Mouse (Mus musculus): ENCODE data around the gene Mbip. TPM values are rescaled to one million over a fixed set of nuclear protein-coding genes. Genes with fewer than 3 reads are reported as not detected.

Mbip gene
- 5.0 and 6.2 TPM in 2 replicates for polyA plus RNA-seq (2012; rRNA removed)

DNA sequence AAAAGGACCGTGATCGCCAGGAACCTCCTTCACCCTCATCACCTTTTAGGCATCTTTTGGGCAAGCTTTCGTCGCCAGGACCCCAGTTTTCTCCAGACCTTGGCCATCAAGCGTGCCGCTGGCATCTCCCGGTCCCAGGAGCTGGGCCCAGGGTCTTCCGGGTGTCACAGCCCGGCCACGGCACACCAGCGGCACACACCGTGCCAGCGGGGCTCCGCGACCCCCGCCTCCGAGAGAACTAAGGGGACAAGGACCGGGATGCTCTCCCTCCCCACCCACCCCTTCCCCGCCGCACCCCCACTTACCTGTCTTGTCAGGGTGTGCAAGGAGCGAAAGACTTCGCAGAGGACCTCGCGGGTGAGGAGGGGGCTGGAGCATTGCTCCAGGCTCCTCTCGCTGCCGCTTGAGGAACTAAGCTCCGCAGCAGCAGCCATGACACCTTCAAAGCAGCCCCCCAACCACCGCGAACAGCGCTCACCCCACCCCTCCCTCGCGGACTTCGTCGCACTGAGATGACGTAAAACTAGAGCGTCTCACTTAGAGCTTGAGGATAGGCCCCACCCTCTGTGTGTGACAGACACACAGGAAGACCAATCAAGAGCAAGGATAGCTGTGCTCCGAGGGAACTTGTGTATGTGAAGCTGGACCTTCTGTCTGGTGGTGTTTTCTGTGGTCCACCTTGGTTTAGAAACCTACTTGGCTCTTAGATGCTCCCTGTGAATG is at the start of gene Mbip:
Mbip (minus strand) TSS at position 528 of the 723 bp plus-strand sequence.
- H3K36me3 ChIP-seq (ENCODE audit: control insufficient read depth, insufficient read depth, low read length) = no peaks in the 10 kb centered on the region
- H3K4me1 ChIP-seq (ENCODE audit: control insufficient read depth, insufficient read depth, low read length) = no peaks in the 10 kb centered on the region
- WGBS = under 1% methylated on average over 37 of the region's 37 CpGs
- TF ChIP-seq POLR2A (IDR thresholded peaks at IDR 0.05; ENCODE audit: low read depth, low read length) (no peak), CTCF (conservative IDR thresholded peaks at IDR 0.05; ENCODE audit: insufficient read depth, insufficient read length, low read depth, low read length) (no peak)
- H3K4me3 ChIP-seq (ENCODE audit: insufficient read depth, low read depth, low read length) = peak within 1 kb of the TSS; percentile 69
- H3K27me3 ChIP-seq (replicated peaks; ENCODE audit: control insufficient read depth, insufficient read depth, low read length) = no peaks in the 10 kb centered on the region
- no peak within 1 kb of the TSS for H3K27ac ChIP-seq (ENCODE audit: insufficient read depth, low read depth, low read length)
- peak; percentile 98 for DNase-seq

DNA sequence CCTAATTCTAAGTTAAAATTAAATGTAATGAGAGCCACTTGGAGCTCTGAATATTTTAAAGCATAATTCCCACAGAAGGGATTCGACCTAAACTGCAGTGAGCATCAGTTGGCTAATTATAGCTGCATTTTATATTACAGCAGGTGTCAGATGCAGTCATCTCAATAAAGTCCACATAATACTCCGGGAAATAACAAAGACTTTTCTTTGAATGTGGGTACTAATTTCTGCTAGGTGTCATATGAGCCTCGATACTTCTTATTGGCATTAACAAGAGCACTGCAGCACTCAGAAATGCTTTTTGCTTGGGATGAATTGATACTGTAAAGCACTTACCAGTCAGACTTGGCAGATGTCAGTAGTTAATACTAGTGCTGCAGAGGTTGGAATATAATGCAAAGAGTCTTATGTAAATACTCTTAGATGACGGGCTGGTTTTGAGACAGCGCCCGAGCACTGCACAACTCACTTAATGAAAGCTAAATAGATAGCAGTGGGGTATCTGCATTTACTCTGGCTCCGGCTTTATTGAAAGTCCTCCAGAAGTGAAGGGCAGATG is 42.0 kb upstream of the Mbip start:
- TF ChIP-seq CTCF (conservative IDR thresholded peaks at IDR 0.05; ENCODE audit: insufficient read depth, insufficient read length, low read depth, low read length) (no peak), POLR2A (IDR thresholded peaks at IDR 0.05; ENCODE audit: low read depth, low read length) (no peak)
- WGBS = 76% methylated on average over 7 of the region's 7 CpGs
- H3K4me1 ChIP-seq (ENCODE audit: control insufficient read depth, insufficient read depth, low read length) = no peaks in the 10 kb centered on the region

DNA sequence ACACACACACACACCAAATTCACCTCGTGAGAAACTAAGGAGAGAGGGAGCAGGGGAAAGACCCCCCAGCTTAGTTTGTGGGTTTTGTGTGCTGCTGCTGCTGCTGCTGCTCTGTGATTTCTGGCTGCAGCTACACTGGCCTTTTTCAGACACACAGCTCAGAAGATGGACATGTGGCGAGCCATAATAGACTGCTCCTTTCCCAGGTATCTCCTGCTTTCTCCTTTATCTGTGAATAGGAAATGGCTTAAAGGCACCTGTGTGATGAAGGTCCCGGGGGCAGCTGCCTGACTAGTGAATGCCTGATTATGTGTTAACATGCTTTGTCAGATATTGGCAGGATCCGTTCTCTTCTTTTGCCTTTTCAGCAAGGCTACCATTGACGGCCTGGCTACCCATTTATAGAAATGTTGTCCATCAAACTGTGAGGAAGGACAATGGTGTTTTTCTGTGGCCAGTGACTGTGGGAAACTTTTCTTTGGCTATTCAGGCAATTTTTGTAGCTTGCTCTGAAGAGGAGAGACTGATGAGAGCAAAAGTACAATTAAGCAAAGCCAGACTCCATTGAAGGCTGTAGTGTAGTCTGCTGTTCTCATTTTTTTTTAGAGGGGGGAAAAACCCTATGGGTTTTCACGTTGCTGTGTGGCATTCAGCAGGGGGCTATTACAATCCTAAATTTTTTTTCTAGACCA is 41.4 kb upstream of the Mbip start:
- Histone ChIP-seq H3K36me3 (ENCODE audit: control insufficient read depth, insufficient read depth, low read length) (no peaks in the 10 kb centered on the region), H3K4me3 (ENCODE audit: insufficient read depth, low read depth, low read length) (no peak overlapping the region), H3K27me3 (replicated peaks; ENCODE audit: control insufficient read depth, insufficient read depth, low read length) (no peaks in the 10 kb centered on the region), H3K27ac (ENCODE audit: insufficient read depth, low read depth, low read length) (no peak overlapping the region), H3K4me1 (ENCODE audit: control insufficient read depth, insufficient read depth, low read length) (no peaks in the 10 kb centered on the region)
- WGBS = 71% methylated on average over 6 of the region's 6 CpGs
- TF ChIP-seq CTCF (conservative IDR thresholded peaks at IDR 0.05; ENCODE audit: insufficient read depth, insufficient read length, low read depth, low read length) (no peak), POLR2A (IDR thresholded peaks at IDR 0.05; ENCODE audit: low read depth, low read length) (no peak)
- no peak for DNase-seq

More for the DNA sequence above, 42.0 kb upstream of the Mbip start:
- Histone ChIP-seq H3K27me3 (replicated peaks; ENCODE audit: control insufficient read depth, insufficient read depth, low read length) (no peaks in the 10 kb centered on the region), H3K4me3 (ENCODE audit: insufficient read depth, low read depth, low read length) (no peak overlapping the region), H3K27ac (ENCODE audit: insufficient read depth, low read depth, low read length) (no peak overlapping the region), H3K36me3 (ENCODE audit: control insufficient read depth, insufficient read depth, low read length) (no peaks in the 10 kb centered on the region)
- no peak for DNase-seq

DNA sequence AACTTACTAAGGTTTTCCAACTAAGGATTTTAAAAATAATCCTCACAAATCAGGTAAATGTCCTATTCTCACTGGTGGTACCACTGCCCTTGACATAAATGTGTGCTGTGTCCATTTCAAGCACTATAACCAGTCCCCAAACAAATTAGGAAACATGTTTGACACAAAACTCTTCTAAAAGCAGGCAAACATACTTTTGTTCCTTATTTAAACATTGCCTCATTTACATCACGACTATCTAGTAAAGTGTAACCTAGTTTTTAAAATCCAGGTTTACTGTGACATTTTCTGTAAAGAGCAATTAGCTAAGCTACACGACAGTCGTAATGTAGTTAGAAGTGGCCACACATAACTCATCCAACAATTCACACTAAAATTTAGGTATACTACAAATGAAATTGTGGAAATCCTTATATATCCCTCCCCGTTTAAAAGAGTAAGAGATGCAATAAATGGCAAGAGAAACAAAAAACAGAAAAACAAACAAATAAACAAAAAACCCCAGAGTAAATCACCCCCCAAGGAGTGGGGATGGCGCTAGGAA is 851 bp downstream of the Mbip start:
- Histone ChIP-seq H3K4me3 (ENCODE audit: insufficient read depth, low read depth, low read length) (peak overlapping the region; percentile 69), H3K4me1 (ENCODE audit: control insufficient read depth, insufficient read depth, low read length) (no peaks in the 10 kb centered on the region), H3K27me3 (replicated peaks; ENCODE audit: control insufficient read depth, insufficient read depth, low read length) (no peaks in the 10 kb centered on the region), H3K36me3 (ENCODE audit: control insufficient read depth, insufficient read depth, low read length) (no peaks in the 10 kb centered on the region), H3K27ac (ENCODE audit: insufficient read depth, low read depth, low read length) (no peak overlapping the region)
- no peak for TF ChIP-seq CTCF (conservative IDR thresholded peaks at IDR 0.05; ENCODE audit: insufficient read depth, insufficient read length, low read depth, low read length)
- TF ChIP-seq POLR2A (IDR thresholded peaks at IDR 0.05; ENCODE audit: low read depth, low read length) = no peak
- WGBS = 1% methylated on average over 5 of the region's 5 CpGs
- DNase-seq = no peak

DNA sequence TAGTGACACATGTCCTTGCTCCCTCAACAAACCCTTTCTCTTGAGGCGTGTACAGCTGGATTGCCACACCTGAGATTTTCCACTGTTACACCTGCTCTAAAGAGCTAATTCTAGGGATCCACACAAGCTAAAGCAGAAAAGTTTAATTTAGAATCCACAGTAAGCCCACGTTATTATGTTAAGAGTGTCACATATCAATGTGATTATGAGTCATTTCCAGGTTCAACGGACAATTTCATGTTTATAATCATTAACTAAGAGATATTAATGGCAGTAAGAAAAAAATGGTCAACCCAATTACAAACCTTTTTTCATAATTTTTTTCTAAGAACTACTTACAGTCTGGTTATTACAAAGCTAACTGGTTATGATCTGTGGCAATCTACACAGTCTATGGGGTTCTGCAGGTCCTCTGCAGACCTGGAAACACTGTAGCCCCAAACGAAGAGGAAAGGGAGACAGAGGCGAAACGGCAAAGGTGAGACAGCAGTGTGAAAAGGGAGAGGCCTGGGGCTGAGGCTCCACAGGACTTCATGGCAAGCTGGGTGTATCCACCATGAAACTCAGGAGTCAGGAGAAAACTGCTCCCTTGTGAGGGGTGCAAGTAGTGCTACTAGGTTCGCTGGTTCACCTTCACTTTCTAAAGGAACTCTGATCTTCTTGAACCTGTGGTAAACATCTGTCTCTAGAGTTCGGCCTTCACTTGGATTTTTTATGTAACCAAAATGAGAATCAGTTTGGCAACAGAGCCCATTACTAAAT is 6.2 kb downstream of the Mbip start:
- no peak for DNase-seq
- H3K36me3 ChIP-seq (ENCODE audit: control insufficient read depth, insufficient read depth, low read length) = no peaks in the 10 kb centered on the region; the same call in 1 of the 2 replicates
- H3K4me3 ChIP-seq (ENCODE audit: insufficient read depth, low read depth, low read length) = no peak overlapping the region
- H3K27me3 ChIP-seq (replicated peaks; ENCODE audit: control insufficient read depth, insufficient read depth, low read length) = no peaks in the 10 kb centered on the region
- TF ChIP-seq POLR2A (IDR thresholded peaks at IDR 0.05; ENCODE audit: low read depth, low read length) = no peak
- no peak for TF ChIP-seq CTCF (conservative IDR thresholded peaks at IDR 0.05; ENCODE audit: insufficient read depth, insufficient read length, low read depth, low read length)
- H3K4me1 ChIP-seq (ENCODE audit: control insufficient read depth, insufficient read depth, low read length) = no peaks in the 10 kb centered on the region
- no peak overlapping the region for H3K27ac ChIP-seq (ENCODE audit: insufficient read depth, low read depth, low read length)
- WGBS = 76% methylated on average over 8 of the region's 8 CpGs

DNA sequence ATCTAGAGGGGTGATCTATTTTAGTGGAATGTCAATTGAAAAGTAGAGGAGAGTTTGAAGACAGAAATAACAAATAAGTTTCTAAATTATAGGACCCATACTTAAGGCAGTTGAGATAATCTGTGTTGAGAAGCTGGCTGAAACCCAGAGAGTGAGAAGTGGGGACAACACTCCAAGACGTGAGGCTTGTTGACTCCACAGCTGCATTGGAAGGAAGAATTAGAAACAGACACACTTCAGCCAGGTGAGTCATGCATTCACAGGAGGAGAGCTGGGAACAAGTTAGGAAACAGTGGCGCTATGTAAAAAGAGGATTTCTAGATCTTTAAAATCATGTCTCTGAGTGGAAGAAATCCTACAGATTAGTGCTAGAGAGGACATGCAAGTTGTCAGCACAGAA is 12.2 kb downstream of the Mbip start:
- no peak for TF ChIP-seq CTCF (conservative IDR thresholded peaks at IDR 0.05; ENCODE audit: insufficient read depth, insufficient read length, low read depth, low read length)
- no peak for TF ChIP-seq POLR2A (IDR thresholded peaks at IDR 0.05; ENCODE audit: low read depth, low read length)
- Histone ChIP-seq H3K36me3 (ENCODE audit: control insufficient read depth, insufficient read depth, low read length) (no peaks in the 10 kb centered on the region; the same call in none of the 2 replicates), H3K4me1 (ENCODE audit: control insufficient read depth, insufficient read depth, low read length) (no peaks in the 10 kb centered on the region), H3K27me3 (replicated peaks; ENCODE audit: control insufficient read depth, insufficient read depth, low read length) (no peaks in the 10 kb centered on the region), H3K27ac (ENCODE audit: insufficient read depth, low read depth, low read length) (no peak overlapping the region), H3K4me3 (ENCODE audit: insufficient read depth, low read depth, low read length) (no peak overlapping the region)
- no peak for DNase-seq
- 94% methylated on average over 2 of the region's 2 CpGs for WGBS

All from kidney, adult 2 months (tissue).